Comparison of ENCODE assay signal across 28 mouse cellular contexts in genomic region chr12:116236658-116237057, GRCm38 (mm10). TPM values are rescaled to one million over a fixed set of nuclear protein-coding genes. Genes with fewer than 3 reads are reported as not detected.
"Had no signal": no experiment of that assay in that cellular context is flagged by ENCODE, and none has a peak within 500 bp of the region (broad histone marks: within the 10 kb centered on the region; RNA-seq: fewer than 3 reads in every experiment).

No protein-coding gene starts in this region.

- DNase-seq: kidney, postnatal 10 days; kidney, postnatal 4 days; left cerebral cortex, postnatal 4 days; lung, adult 18-20 months; lung, postnatal 10 days; lung, postnatal 36 days; thymus, adult 2 months; thymus, postnatal 14 days; thymus, postnatal 4 days had no signal

- H3K9ac ChIP-seq: kidney, embryonic 15.5 days; limb, embryonic 12.5 days; limb, embryonic 15.5 days; liver, embryonic 12.5 days; liver, embryonic 15.5 days; lung, embryonic 15.5 days; midbrain, embryonic 13.5 days had no signal

- ATAC-seq: liver, embryonic 12.5 days; midbrain, embryonic 13.5 days; midbrain, embryonic 16.5 days had no signal

- H3K4me1 ChIP-seq: kidney, embryonic 15.5 days; limb, embryonic 12.5 days; limb, embryonic 15.5 days; liver, embryonic 15.5 days; lung, embryonic 15.5 days; midbrain, embryonic 10.5 days; midbrain, embryonic 13.5 days had no signal

- H3K4me3 ChIP-seq: kidney, embryonic 15.5 days; limb, embryonic 12.5 days; limb, embryonic 15.5 days; liver, embryonic 12.5 days; liver, embryonic 15.5 days; lung, embryonic 15.5 days; megakaryocyte, embryonic 14.5 days; midbrain, embryonic 10.5 days; midbrain, embryonic 13.5 days had no signal

- H3K27ac ChIP-seq: kidney, embryonic 15.5 days; limb, embryonic 12.5 days; limb, embryonic 15.5 days; liver, embryonic 12.5 days; liver, embryonic 15.5 days; lung, embryonic 15.5 days; midbrain, embryonic 10.5 days; midbrain, embryonic 13.5 days; stomach, postnatal 0 days had no signal

- H3K4me2 ChIP-seq: kidney, embryonic 15.5 days; limb, embryonic 12.5 days; limb, embryonic 15.5 days; liver, embryonic 12.5 days; liver, embryonic 15.5 days; lung, embryonic 15.5 days; midbrain, embryonic 13.5 days had no signal

- H3K9me3 ChIP-seq: kidney, embryonic 15.5 days; limb, embryonic 12.5 days; limb, embryonic 15.5 days; liver, embryonic 12.5 days; liver, embryonic 15.5 days; lung, embryonic 15.5 days; megakaryocyte, embryonic 14.5 days; midbrain, embryonic 10.5 days; midbrain, embryonic 13.5 days had no signal

- H3K36me3 ChIP-seq: liver, embryonic 12.5 days; liver, embryonic 15.5 days; midbrain, embryonic 10.5 days had no signal

- H3K27me3 ChIP-seq: kidney, embryonic 15.5 days; limb, embryonic 12.5 days; limb, embryonic 15.5 days; liver, embryonic 12.5 days; liver, embryonic 15.5 days; lung, embryonic 15.5 days; megakaryocyte, embryonic 14.5 days; midbrain, embryonic 13.5 days had no signal

RNA-seq across cellular contexts. Expression of gene Wdr60, which starts 26.2 kb away (rescaled TPM):
- total RNA-seq: monocyte, adult 5-6 weeks had no signal

RNA-seq across cellular contexts. Expression of gene Gm11027, which starts 38.5 kb away (rescaled TPM):
- total RNA-seq: layer of hippocampus, adult 18-20 months; layer of hippocampus, postnatal 14 days; left cerebral cortex, adult 8-10 months; left cerebral cortex, postnatal 14 days; left cerebral cortex, postnatal 4 days; monocyte, adult 5-6 weeks had no signal
- polyA plus RNA-seq: kidney, embryonic 15.5 days; limb, embryonic 12.5 days; limb, embryonic 15.5 days; liver, embryonic 12.5 days; liver, embryonic 15.5 days; lung, embryonic 15.5 days; midbrain, embryonic 10.5 days; midbrain, embryonic 13.5 days; midbrain, embryonic 16.5 days; neural tube, embryonic 11.5 days; neural tube, embryonic 14.5 days; stomach, embryonic 14.5 days; stomach, postnatal 0 days; thymus, adult 2 months had no signal
